Mouse (Mus musculus) gastrocnemius, postnatal 25 days (tissue): ENCODE measurements at regions not wholly inside any gene's neighbourhood (a gene's known extent, or its start where the extent isn't known, plus 50 kb on each side); places are given as distances from the start of the nearest gene placed in this dataset.

Experiments
- DNase-seq: peaks from one replicate; pipeline ENCODE4 v3.0.0; 2022

- peak; percentile 9 for DNase-seq
Observed at GRCm38 (mm10) chr8:42512056-42512455, 629.2 kb downstream of the Triml1 start.
